Mouse (Mus musculus): ENCODE measurements at regions not wholly inside any gene's neighbourhood (a gene's known extent, or its start where the extent isn't known, plus 50 kb on each side); places are given as distances from the start of the nearest gene placed in this dataset.

DNA sequence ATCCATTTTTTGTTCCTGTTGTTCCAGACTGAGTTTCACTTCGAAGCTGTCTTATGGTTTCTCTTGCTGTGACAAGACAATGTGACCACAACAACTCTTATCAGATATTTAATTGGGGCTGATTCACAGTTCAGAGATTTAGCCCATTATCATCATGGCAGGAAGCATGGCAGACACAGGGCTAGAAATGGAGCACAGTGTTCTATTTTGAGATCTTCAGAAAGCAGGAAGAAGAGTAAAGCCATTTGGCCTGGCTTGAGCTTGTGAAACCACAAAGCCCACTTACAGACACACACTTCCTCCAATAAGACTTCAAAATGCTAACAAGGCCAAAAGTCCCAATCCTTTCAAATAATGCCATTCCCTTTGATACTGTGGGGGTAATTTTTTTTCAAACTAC is 670.4 kb upstream of the Cdh12 start:
- DNase-seq, result no peak

DNA sequence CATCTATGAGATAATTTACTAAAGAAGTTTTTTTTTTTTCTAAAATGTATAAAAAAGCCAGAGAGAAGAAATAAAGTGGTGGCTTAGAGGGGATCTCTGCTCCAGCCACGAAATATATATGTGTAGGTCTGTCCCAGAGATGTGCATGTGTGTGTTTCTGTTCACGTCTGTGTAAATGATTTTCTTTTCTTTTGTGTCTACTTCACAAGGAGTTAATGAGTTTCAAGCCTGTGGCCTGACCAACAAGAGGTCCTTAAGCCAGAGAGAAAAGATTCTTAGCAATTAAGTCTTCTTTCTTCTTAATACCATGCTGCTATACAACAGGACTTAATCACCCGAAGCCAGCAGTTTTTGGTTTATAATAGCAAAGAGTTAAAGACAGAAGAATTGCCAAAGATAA is 665.2 kb upstream of the Cdh12 start:
- DNase-seq, result no peak

DNA sequence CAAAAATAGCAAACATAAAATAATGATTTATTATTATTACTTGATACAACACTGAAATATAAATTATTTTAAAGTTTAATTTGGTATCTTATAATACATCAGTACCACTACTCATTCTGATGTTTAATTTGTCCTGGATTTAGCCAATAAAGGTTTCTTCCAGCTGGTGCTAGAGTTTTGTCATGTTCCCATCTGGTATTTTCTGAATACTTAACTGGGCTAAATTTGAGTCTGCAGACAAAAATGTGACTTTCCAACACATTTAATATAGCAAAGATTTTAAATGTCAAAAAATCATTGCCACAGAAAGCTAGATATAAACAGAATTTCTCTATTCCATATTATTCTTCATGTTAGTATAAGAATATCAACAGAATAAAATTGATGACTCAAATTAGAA is 642.1 kb upstream of the Cdh12 start:
- DNase-seq, result no peak

DNA sequence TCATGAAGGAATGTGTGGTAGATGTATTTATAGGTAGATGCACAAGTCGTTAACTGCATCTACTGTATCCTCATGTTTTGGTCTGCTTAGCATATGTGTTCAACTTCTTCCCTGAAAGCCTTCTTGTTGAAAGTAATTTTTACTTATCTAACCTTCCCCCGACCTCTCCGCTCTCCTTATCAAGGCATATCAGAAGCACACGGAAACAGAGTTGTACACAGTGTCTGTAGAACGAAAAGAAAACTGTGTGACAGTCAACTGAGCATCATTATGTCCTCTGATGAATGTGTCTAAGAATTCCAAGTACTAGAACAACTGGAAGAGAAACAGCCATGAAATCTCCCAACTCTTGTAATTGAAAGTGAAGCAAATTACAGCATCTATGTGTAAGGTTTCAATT is 635.4 kb upstream of the Cdh12 start:
- DNase-seq, result no peak

DNA sequence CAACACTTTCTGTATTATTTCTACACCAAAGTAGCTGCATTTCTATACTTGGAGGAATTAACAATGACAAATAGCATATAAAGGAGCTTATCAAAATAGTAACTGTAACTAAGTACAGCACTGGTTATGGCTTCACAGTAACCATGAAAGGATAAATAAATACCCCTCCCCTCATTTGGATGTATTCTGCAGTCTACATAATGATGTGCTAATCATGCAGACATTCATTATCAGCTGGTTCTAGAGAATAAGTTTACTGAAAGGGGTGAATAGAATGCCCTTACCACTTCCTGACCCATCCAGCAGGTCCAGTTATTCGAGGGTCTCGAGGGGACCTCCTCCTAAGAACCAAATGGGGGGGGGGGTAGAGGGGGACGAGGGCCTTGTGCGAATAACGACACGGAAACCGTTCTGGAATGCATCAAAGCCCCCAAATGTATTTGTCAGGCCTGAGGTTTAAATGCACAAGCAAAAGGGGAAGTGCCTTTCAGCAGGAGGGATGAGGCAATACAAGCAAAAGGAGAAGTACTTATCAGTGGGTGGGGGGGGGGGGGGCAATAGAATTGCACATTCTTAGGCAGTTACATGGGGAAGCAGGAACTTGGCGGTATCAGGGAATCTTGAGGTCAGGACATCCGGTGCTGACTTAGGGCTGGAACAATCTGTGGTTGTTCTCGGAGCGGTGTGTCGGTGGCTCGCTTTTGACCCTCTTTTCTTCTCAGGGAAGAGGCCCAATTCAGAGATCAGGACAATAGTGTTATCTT is 592.0 kb upstream of the Cdh12 start:
- DNase-seq, result peak; percentile 20 to 36

DNA sequence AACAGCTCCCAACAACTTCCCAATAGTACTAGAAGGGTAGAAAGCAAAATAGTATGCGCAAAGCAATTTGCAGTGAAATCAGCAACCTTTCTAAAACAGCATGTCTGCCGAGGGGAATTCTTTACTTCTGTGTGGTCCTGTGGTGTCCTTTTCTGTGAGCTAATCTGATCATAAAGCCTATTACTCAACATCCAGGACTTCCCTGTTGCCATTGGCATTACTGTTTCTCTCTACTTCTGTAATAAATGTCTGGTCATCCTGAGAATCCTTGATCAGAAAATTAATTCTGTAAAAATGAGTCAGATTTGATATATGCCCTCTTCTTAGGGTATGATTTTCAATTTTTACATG is 591.4 kb upstream of the Cdh12 start:
- DNase-seq, result no peak

DNA sequence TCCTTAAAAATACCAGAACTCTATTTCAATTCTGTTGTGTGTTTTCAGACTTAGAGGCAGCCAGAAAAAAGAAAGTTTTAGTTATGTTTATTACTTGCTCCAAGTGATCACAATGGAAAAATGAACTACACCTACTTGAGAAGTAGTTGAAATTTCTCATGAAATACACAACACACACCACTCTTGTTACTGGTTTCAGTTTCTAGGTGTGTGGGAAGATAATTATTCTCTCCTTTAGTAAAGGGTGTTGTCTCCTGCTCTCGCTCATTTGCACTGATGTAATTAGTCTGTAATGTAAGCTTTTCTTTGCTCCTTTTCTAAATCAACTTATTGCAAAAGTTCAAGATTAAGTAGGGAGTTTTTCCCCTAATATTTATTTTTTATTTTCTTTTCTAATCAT is 590.4 kb upstream of the Cdh12 start:
- no peak for DNase-seq

DNA sequence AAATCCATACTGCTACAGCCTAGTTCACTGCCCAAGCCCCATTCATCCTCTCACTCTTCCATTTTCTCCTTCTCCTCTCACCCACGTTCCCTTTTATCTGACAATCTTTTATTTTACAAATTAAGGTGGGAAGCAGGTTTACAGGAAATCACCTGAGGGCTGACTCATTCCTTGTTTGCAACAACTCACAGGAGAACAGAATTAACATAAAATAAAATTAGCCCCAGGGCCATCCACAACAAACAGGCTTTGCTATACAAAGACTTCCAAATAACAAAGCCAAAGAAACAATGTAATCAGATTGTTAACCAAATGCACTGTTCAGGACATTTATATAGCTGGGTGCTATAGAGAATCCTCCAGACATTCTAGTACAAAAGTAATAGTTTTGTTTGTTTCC is 585.1 kb upstream of the Cdh12 start:
- DNase-seq, result no peak

DNA sequence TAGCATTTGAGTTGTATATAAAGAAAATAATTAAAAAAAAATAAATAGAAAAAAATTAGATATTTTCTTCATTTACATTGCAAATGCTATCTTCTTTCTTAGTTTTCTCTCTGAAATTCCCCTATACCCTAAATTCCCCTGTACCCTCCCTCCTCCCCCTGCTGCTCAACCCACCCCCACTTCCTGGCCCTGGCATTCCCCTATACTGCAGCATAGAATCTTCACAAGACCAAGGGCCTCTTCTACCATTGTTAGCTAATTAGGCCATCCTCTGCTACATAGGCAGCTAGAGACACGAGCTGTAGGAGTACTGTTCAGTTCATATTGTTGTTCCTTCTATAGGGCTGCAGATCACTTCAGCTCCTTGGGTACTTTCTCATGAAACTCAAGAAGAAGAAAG is 582.5 kb upstream of the Cdh12 start:
- no peak for DNase-seq

DNA sequence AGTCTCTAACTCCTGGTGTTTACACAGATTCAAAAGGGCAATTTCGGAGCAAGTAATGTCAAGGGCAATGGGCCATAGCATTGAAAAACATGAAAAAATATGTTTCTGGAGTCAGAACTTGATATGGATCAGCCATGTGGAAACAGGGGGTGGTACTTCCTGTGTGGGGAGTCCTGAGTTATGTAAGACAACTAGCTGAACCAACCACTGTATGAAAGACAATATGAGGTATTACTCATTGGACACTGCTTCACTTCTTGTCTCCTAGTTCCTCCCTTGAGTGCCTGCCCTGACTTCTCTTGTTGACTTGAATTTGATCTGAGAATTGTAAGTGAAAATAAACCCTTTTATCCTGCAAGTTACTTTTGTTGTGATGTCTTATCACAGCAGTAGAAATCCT is 580.0 kb upstream of the Cdh12 start:
- no peak for DNase-seq

DNA sequence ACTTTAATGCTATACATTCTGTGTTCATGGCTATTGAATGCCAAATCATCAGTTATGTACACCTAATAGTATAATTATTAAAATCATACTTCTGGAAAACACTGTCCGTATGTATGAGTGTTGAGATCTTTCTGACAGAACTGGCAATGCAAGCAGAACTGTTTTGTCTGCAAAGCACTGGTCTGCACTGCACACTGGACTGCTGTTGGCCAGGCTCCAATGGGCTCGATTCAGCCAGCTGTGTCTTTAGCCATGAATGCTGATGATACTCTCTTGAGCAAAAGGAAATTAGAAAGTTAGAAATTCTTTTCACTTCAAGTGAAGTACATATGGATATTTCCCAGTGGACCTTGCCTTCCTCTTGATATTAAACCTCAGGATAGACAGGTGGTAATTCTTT is 576.5 kb upstream of the Cdh12 start:
- no peak for DNase-seq
